Mouse (Mus musculus): ENCODE data around the gene Lrmda.
A peak's percentile ranks its signal among the peaks of the same experiment; 100 is the strongest.

Lrmda gene

DNA sequence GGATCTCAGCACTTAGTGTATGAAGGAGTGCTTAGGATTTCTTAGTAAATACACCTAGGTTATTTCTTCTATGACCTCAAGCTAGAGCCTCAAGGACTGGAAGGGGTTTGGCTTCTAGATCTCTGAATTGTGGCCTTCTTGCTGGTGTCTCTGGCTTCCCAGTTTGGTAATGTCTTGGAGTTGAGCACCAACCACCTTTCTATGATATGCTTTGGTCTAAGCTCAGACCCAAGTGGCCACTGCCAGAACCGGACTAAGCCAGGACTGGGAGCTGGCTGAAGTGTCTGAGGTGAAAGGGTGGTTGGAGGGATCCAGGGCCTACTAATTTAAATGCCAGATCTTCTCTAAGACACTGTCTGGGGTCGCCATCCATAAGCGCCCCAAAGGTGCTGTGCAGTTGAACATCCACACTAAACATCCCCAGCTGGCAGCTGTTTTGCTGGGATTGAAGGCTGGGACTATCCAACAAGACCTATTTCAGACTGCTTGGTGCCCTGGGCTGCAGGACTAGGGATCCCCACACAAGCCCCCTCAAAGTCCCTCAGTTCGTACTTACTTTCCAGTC is 27.1 kb upstream of the Lrmda start:
- no peak for DNase-seq (ENCODE audit: low read depth)

DNA sequence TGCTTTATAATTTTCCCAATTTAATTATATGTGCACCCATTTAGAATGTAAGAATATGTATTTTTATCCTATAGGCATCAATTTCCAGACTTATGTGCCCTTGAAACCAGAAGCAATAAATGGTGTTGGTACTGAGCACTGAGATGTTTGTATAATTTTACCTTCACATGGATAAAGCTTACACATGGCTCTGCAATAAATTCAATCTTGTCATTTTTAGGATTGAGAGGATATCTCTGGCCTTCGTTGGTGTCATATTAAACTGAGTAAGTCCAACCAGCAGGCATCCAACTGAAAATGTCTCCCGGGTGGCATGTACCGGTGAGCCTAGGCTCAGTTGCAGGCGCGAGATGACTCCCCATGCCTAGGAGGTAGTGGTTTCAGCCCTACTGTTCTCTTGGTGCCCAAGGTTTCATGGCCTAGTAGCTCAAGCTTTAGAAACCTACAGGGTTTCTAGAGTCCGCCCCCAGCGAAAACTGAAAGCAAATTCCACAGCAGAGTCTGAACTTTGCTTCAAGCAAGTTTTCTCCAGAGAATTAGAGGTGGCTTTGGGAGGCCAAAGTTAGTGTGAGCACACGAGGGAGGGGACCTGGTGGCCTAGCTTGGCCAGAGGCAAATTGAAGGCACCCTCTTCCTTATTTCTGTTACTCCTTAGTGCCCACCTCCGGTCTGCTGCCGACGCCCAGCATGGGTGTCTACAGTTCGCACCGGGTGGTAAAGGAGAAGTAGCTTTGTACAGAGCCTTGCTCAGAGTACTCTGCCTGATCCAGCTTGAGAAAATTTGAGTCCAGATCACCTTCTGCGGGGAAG is 26.1 kb upstream of the Lrmda start:
- DNase-seq (ENCODE audit: low read depth) = no peak

DNA sequence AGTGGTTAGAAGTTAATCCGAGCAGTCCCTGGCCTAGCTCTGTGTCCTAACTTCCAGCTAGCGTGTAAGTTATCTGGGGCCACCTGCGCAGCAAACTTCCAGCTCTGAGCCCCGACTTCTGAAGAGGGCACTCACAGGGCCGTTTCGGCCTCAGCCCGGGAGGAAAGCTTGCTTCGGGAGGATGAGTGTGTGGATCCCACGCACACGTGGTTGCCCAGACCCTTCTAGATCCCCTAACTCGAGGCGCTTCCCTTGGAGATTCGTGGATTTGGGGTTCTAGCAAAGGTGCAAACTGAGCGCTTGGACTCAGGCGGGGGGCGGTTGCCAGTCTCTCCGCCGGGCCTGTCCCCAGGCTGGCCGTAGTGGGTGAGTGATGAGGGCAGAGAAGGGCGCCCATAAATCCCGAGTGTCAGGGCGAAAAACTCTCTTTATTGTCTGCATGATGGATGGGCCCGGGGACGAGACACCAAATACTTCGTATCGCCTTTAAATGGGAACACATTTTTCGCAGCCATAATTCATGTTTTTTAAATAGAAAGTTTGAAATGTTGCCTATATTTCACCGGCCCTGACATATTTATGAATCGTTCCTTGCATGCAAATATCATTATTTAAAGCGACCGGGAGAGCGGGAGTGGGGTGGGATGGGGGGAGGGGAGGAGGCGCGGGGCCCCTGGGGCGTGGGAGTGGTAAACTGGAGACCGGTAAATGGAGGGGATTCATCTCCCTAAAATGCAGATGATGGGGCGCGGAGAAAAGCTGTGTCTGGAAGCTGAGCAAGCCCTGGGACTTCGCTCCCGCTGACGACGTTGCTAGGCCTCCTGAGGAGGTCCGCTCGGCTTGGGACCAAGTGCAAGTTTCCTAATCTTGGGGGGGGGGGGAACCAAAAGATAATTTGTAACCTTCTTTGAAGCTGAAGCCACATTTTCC is 25.2 kb upstream of the Lrmda start:
- no peak for DNase-seq (ENCODE audit: low read depth)

DNA sequence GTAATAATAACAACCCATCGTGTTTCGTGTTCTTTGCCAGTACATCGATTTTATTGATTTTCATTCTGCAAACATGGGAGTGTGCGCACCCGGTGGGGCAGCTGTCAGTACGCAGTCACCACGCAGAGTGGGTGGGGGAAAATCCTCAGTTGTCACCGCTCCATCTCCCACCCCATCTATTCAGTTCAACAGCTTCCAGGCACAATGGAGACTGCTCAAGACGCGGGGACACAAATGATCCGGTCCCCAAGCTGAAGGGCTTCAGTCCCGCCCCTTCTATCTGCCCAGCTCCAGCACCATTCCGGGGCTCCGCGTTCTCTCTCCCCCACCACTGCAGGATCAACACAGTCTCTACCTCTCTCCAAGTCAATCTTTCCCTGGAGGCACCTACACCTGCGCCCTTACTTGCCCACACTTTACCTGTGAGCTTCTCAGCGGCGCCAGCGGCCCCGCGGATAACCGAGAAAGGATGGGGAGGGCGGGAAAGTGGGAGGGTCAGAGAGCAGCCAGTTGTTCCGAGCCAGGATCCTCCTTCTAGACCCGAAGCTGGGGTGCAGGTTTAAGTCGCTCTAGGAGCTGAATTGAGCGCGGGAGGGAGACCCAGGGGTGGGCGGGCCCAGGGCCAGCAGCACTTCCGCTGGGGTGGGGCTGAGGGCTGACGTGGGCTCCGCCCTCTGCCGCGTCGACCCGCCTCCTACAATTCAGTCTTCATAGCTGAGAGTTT is 24.3 kb upstream of the Lrmda start:
- DNase-seq (ENCODE audit: low read depth) = no peak

DNA sequence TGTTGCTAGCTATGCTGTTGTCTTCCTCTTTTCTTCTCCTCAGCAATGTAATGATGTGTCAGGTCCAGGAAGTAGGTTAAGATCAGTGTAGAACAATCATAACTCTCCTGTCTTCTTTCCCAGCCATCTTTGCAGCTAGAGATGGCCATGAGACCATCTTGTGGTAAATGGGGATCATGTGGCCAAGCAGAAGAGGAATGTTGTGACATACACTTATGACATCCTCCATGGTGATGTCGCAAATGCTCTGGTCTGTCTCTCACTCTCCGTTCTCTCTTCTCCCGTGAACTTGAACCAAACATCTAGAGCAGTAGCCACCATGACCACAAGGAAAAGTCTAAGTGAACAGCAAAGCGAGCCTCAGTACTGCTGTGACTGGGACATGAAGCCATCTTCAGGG is 19.9 kb upstream of the Lrmda start:
- DNase-seq (ENCODE audit: low read depth) = peak; percentile 87

DNA sequence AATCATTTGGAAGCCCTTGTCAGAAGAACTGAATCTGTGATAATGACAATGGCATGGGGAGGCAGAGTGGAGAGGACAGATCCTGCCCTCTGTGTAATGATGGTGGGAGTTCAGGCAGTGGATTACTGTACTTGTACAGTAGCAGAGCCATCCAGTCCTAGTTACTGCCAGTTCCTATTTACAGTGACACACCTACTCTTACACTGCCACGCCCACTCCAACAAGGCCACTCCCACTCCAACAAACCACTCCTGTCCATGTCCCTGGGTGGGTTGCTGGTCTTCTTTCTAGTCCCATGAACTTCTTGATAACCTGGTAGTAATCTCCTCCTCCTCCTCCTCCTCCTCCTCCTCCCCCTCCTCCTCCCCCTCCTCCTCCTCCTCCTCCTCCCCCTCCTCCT is 16.3 kb upstream of the Lrmda start:
- no peak for DNase-seq (ENCODE audit: low read depth)

DNA sequence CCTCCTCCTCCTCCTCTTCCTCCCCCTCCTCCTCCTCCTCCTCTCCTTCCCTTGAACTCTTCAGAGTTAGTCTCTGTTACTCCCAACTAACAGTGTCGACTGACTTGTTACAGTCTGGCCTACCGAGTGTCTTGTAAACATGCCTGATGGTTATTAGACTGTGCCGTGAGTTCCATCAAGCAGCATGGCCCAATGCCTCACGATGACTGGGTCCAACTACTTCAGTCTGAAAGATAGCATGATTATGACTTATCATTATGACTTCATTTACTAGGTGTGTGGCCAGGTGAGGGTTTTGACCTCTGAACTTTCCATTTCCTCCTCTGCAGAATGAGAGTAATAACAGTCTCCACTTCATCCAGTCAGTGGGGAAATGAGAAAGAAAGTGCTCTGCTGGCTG is 15.9 kb upstream of the Lrmda start:
- DNase-seq (ENCODE audit: low read depth) = no peak

DNA sequence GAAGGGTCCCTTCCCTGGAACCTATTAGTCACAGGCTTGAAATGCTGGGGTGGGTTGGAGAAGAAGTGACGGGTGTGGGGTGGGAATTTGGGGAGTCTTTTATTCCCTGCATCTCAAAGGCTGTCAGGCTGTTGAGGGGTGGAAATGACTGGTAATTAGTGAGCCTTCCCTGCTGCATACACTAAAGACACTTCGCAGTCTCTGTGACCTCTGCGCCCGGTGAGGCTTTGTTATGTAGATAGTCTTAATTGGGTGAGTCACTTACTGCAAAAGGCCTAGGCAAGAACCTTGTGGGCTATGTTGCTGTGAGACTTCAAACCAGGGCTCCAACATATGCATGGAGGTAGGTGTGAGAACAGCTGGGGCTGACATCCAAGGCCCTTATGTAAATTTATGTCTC is 14.6 kb upstream of the Lrmda start:
- no peak for DNase-seq (ENCODE audit: low read depth)

DNA sequence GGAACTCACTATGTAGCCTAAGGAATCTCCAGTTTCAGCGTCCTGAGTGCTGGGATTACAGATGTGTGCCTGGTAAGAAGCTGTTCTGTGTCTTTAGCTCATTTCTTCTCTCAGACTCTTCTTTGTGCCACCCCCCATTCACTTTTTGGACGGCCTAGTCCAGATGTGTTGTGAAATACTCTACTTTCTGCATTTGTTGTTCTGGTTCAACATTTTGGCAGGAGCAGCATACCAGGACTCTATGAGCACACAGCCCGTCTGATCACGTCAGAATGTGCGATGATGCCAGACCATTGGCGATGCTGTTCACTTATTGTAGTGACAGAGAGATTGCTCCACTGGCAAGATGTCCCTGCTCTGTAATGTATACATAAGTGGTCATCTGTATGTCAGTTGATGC is 12.5 kb upstream of the Lrmda start:
- no peak for DNase-seq (ENCODE audit: low read depth)

DNA sequence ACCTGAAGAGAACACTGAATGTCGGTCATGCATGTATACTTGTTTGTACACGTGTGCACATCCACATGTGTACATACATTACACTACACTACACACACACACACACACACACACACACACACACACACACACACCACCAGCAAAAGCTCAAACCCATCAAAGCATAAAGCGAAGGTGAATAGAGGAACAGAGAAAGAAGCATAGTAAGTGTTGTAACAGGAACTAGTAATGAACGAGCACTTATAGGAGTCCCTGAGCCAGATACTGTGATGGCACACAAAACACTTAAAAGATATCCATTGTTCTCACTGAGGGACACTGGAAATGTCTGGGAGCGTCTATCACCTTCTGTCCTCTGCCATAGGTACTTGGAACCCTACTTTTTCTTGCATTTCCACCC is 5.2 kb upstream of the Lrmda start:
- DNase-seq (ENCODE audit: low read depth) = no peak

DNA sequence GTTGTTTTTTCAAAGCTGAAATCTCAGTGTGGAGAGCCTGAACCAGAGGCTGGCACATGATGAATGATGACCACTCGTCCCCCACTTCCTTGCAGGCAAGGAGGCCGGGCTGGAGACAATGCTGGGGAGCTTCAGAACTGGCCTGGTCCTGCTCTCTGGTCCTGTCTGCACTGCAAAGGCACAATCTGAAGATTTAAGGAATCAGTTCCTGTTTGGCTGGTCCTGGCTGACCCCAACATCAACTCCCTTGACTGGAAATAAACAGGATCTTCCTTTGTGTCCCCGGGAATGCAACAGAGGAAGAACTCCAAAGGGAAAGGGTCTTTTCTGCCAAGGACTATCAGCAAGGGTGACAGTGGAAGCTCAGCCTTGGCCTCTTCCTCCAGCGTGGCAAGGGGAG is 4.7 kb upstream of the Lrmda start:
- no peak for DNase-seq (ENCODE audit: low read depth)

DNA sequence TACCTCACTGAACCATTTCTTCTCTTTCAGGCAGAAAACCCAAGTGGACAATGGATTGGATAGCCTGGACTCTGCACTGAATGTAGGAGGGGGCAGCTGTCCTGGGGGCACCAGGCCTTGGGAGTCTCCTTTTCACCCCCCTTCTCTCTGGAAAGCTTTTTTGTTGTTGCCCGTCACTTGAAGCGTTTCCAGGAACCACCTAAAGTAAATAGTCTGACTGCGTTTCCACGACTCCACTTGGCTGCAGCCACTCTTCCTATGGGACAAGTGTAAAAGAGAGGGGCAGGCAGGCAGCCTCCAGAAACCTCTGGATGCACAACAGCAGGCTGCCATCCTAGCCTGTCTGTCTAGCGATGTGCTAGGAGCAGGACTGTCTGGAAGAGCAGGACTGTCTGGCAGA is 2.5 kb upstream of the Lrmda start:
- no peak for DNase-seq (ENCODE audit: low read depth)

DNA sequence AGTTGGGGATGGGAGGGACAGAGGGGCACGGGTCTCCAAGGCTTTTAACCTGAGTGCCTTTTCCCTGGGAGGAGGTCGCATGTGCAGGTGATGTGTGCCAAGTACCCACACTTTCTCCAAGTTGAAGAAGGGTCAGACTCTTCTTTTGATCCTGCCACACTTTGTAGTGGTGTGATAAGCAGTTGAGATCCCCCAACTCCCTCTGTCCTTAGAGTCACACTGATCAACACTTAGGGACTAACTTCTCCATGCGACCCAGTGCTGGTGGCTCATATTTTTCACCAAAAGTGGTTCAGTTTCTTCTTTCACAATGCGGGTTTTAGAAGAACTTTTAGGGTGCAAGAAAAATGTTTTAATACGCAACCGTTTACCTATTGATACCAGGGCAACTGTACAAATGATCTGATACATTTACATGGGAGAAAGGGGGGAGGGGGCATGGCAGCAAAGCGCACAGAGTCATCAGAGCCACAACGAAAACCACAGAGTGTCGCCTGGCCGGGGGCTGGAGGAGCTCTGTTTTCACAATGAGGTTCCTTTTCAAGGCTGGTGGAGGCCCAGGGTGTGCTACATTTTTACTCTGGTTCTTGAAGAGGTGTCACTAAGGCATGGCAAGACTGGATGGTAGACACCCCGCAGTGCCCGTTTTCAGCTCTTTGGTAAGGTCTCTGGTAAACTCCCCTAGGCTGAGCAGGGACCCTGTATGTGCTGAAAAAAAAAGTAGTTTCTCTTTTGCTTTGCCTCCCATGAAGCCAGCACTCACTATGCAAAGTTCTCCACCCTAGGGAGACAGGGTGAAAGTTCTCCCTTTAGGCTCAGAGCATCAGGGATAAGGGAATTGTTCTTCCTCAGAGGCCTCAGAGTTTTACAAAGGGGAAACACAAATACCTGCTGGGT is 685 bp downstream of the Lrmda start:
- DNase-seq (ENCODE audit: low read depth) = peak; percentile 82

DNA sequence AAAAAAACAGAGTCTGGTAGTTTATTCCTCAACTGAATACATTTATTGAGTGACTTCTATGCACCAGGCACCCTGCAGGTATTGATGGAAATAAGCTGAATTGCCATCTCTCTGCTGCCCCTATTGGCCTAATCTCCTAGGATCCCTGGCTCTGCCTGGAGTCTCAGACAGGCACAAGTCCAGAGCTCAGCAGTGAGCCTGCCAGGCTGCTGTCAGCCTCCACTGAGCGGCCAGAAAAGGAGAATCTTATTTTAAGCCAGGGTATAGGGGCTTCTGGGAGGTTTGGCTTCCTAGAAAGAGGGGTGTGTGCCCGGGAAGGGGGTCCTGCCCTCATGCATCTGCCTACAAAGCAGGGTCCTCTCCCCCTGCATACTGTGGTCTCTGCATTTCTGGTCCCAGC is 1.4 kb downstream of the Lrmda start:
- DNase-seq (ENCODE audit: low read depth) = peak; percentile 78

DNA sequence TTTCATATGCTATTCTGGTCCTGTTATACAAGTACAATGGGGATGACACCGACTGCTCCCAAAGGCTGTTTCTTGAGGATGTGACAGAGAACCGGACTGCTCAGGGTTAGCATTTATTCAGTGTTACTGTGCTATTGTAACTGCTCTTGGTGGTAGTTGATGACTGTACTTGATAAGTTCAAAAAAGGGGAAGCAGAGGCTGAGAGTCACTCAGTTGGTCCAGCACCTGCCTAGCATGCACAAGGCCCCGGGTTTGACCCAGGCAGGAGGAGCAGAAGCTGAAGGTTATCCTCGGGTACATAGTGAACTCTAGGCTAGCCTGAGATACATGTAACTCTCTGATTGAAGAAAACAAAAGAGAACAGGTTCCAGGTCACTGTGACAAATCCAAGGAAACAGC is 4.0 kb downstream of the Lrmda start:
- peak; percentile 54 for DNase-seq (ENCODE audit: low read depth)

DNA sequence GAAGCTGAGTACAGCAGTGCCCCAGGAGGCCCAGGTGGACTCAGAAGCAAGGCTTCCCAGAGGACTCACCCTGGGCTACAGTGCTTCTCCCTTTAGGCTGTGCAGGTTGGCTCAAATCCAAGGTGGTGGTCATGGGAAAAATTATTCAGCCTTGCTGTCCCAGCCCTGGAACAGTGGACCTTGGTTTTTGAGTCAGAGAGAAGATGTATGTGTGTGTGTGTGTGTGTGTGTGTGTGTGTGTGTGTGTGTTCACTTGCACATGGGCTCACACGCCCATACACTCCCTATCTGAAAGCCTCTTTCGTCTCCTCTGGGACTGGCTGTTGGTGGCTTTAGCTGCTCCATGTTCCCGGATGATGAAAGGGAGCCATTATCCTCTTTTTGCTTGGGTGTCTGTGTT is 16.4 kb downstream of the Lrmda start:
- peak; percentile 14 for DNase-seq (ENCODE audit: low read depth)

DNA sequence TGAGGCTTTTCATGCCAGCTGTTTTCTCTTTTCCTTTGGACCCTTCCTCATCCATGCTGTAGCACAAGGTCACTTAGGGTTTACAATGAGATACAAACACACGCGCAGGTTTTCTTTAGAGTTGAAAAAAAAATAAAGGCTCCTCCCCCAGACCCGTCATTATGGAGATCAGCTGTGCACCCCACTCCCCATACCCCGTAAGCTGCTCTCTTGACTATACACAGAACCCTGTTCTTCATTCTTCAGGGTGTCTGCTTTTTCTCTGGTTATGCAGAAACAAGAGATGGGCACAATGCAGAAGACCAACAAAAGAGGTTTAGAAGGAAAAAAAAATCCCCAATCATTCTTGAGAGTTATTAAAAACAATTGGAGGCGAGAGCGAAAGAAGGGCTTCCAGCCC is 16.8 kb downstream of the Lrmda start:
- no peak for DNase-seq (ENCODE audit: low read depth)

DNA sequence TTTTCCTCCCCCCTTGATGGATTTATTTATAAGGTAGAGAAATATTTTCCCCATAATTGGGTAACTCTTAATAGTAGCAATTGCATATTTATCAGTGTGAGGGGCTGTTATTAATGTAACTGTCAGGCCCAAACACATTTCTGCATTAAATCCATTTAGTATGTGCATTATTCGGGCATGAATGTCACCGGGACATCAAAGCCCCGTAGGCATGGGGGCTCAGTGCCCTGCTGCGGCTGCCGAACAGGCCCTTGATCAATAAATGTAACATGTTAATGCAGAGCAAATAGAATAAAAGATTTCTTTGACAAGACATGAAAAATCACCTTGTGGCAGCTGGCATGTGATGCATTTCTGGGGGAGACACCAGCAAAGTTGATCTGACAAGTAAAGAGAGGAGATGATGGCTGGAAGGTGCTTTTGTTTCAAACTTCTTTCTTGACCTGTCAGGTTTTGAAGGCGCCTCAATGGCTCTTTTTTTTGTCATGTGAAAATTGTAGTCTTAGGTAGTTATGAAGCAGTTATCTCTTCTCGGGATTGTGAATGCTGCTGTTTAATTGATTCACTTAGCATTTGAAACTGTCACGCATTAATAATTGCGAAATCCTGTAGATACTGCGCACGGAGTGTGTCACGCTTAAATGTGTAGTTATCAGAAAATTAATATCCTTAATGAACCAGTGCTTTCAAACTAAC is 17.4 kb downstream of the Lrmda start:
- DNase-seq (ENCODE audit: low read depth) = no peak

DNA sequence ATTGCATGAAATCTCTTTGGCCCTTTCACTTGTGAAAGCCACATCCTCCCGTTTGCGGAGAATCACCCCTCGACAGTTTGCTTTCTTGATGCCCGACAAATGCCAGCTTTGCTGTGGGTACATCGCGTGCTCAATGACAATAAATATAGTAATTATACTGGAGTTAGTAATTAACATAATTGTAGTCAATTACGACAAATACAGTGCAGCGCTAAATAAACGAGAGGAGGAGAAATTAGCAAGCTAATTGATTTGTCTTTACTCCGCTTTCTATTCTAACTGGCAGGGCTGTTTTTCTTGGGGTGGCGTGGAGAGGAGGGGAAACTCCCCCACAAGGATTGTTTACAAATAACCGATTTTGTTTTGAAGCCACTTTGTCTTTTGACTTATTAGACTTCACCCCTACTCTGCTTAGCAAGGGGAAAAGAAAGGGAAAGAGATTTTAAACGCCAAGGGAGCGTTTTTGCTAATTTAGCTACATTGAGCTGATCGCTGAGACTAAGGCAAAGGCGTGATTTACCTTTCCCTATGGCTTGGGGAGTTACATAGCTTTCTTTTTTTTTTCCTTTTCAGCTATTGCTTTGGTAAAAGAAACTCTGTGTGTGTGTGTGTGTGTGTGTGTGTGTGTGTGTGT is 18.1 kb downstream of the Lrmda start:
- DNase-seq (ENCODE audit: low read depth) = no peak

DNA sequence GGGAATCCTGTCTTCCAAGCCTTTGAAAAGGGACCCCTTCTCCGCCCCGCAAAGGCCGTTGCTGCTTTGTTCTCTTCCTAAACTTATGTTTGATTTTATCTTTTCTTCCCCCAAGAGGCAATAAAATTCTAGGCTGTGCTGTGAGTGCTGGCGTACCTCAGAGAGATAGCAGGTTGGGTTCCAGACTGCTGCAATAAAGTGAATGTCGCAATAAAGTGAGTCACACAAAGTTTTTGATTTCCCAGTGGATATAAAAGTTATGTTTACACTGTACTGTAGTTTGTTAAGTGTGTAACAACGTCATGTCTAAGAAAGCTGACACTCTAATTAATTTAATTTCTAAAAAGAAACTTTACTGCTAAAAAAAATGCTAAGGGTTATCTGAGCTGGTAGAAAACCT is 22.6 kb downstream of the Lrmda start:
- peak; percentile 70 for DNase-seq (ENCODE audit: low read depth)
